Mouse (Mus musculus) R1 (cell line): ENCODE measurements at regions not wholly inside any gene's neighbourhood (a gene's known extent, or its start where the extent isn't known, plus 50 kb on each side); places are given as distances from the start of the nearest gene placed in this dataset.

Source experiments
- DNase-seq: peaks from one replicate; pipeline ENCODE4 v3.0.0-alpha.2; 2018; ENCODE audit warnings: low read depth, low spot score

GRCm38 (mm10) chr17:84129204-84129603 lies 58.5 kb downstream of the Zfp36l2 start:
- DNase-seq = no peak

GRCm38 (mm10) chr17:84128262-84128661 lies 59.5 kb downstream of the Zfp36l2 start:
- peak; percentile 70 for DNase-seq

GRCm38 (mm10) chr17:84126168-84126567 lies 61.6 kb downstream of the Zfp36l2 start:
- no peak for DNase-seq

- DNase-seq = no peak
These were observed 64.6 kb downstream of the Zfp36l2 start for GRCm38 (mm10) chr17:84123161-84123560.

GRCm38 (mm10) chr17:84122486-84123131 lies 65.1 kb downstream of the Zfp36l2 start:
- DNase-seq = no peak

- DNase-seq = no peak
These were observed 66.5 kb downstream of the Zfp36l2 start for GRCm38 (mm10) chr17:84121291-84121690.

- no peak for DNase-seq
These were observed 68.3 kb downstream of the Zfp36l2 start for GRCm38 (mm10) chr17:84119221-84120017.

GRCm38 (mm10) chr17:84118781-84119180 lies 69.0 kb downstream of the Zfp36l2 start:
- no peak for DNase-seq

- DNase-seq = no peak
These were observed 69.5 kb downstream of the Zfp36l2 start for GRCm38 (mm10) chr17:84118271-84118670.

GRCm38 (mm10) chr17:84117756-84118155 lies 70.0 kb downstream of the Zfp36l2 start:
- no peak for DNase-seq

GRCm38 (mm10) chr17:84116340-84117279 lies 71.1 kb downstream of the Zfp36l2 start:
- no peak for DNase-seq

GRCm38 (mm10) chr17:84115957-84116339 lies 71.8 kb downstream of the Zfp36l2 start:
- DNase-seq = no peak

- DNase-seq = no peak
These were observed 72.6 kb downstream of the Zfp36l2 start for GRCm38 (mm10) chr17:84115133-84115532.

GRCm38 (mm10) chr17:84114279-84114994 lies 73.3 kb downstream of the Zfp36l2 start:
- no peak for DNase-seq

- DNase-seq = peak; percentile 76
These were observed 74.0 kb downstream of the Zfp36l2 start for GRCm38 (mm10) chr17:84113608-84114278.

GRCm38 (mm10) chr17:84112411-84113031 lies 75.2 kb downstream of the Zfp36l2 start:
- DNase-seq = no peak

GRCm38 (mm10) chr17:84111787-84112370 lies 75.9 kb downstream of the Zfp36l2 start:
- no peak for DNase-seq

GRCm38 (mm10) chr17:84110945-84111344 lies 76.8 kb downstream of the Zfp36l2 start:
- DNase-seq = no peak

GRCm38 (mm10) chr17:84110000-84110695 lies 77.6 kb downstream of the Zfp36l2 start:
- DNase-seq = no peak
